Mouse (Mus musculus) activated CD4-positive, CD25-positive, alpha-beta regulatory T cell, adult 4 months (primary cell): ENCODE data around the gene Sult2b1. TPM values are rescaled to one million over a fixed set of nuclear protein-coding genes. Genes with fewer than 3 reads are reported as not detected.
A peak's percentile ranks its signal among the peaks of the same experiment; 100 is the strongest.

Source experiments
- ATAC-seq: one replicate; pipeline ENCODE4 v1.8.0; 2017
- polyA plus RNA-seq, 2 experiments: library from polyadenylated mRNA; unstranded; fragments of 100-300 nt; shearing (Covaris generic); gene quantifications; one replicate each; pipeline ENCODE4 v1.2.1; 2017

Gene Sult2b1
- polyA plus RNA-seq, 2 experiments from 2014 or later: 2.5 to 6.6 TPM

DNA sequence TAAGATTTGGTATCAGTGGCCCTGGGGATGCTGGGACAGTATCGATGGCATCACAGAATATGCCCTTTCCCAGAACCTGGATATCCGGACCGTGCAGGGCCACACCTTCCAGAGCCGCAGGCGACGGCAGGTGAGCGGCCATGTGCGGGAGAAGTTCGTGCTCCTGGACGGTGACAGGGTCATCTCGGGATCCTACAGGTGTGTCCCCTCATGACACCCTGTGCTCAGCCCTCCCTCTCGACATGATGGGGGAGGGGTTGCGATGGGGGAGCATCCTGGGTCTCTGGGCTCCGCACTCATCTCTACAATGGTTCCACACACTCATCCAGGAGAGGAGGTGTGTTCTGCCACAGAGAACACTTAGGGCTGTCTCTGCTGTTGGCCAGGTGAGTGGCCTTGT is 60.7 kb downstream of the Sult2b1 start:
- ATAC-seq: no peak

DNA sequence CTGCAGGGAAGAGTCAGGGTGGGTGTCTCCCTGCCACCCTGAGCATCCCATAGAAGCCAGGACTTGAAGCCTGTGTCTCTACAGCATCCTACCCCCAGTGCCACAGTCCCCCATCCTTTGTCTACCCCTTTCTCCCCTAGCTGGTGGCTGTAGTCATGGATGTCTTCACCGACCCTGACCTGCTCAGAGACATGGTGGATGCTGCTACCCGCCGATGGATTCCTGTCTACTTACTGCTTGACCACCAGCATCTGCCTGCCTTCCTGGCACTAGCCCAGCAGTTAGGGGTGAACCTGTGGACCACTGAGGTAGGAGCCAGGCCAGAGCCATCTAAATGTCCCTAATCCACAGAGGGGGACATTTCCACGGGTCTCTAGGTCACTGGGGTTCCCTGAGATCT is 61.2 kb downstream of the Sult2b1 start:
- no peak for ATAC-seq

DNA sequence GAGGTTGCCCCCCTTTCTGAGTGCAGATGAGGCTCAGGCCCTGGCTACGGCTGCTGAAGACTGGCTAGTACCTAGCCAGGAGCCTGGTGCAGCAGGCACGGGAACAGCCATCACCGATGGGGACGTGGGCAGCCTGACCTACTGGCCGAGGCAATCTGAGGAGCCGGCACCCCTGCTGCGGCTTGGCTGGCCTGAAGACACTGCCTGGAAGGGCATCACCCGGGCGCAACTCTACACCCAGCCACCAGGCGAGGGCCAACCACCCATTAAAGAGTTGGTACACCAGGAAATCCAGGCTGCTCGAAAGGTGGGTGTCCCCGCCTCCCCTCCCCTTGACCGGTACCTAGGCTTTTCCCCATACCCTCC is 62.1 kb downstream of the Sult2b1 start:
- no peak for ATAC-seq

DNA sequence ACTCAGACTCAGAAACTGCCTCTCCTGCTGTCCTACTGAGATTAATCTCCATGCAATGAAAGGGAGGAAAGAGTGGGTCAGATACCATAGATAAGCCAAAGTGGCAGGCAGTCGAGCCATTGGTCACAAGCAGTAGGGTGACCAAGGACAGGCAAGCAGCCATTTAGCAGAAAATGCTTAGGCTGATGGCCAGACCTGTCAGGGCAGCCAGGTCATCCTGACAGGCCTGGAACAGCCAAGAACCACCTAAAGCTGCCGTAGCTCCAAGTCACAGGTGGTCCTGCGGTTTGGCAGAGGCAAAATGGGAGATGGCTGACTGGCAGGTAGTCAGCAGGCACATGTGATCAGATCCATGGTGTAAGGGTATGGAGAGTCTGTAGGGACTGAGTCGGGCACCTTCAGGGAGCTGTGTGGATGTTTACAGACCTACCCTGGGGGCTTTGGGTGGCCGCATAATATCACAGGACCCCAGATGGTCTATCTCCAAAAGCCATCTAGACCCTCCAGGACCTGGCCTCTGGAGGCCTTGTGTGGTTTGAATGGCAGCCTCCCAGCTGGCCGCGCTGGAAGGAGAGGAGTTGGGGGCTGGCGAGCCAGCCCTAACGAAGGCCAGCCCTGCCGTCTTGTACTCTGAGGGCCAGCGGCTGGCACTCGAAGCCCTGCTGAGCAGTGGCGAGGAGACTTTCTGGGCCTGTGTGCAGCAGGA is 62.7 kb downstream of the Sult2b1 start:
- ATAC-seq: no peak

DNA sequence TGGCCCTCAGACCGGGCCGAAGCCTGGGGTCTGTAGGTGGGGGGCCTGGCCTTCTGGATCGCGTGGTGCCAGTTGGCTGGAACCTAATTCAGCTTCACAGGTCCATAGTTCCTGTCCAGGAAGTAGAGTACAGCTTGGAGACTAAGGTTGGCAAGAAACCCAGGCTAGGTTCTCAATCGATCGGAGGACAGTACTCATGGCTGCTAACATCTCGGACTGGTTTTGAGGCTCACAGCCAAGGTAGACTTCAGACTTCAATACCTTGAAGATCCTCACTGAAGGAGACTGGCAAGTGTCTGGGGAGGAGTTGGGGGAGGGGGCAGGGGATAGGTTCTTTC is 63.3 kb downstream of the Sult2b1 start:
- no peak for ATAC-seq

DNA sequence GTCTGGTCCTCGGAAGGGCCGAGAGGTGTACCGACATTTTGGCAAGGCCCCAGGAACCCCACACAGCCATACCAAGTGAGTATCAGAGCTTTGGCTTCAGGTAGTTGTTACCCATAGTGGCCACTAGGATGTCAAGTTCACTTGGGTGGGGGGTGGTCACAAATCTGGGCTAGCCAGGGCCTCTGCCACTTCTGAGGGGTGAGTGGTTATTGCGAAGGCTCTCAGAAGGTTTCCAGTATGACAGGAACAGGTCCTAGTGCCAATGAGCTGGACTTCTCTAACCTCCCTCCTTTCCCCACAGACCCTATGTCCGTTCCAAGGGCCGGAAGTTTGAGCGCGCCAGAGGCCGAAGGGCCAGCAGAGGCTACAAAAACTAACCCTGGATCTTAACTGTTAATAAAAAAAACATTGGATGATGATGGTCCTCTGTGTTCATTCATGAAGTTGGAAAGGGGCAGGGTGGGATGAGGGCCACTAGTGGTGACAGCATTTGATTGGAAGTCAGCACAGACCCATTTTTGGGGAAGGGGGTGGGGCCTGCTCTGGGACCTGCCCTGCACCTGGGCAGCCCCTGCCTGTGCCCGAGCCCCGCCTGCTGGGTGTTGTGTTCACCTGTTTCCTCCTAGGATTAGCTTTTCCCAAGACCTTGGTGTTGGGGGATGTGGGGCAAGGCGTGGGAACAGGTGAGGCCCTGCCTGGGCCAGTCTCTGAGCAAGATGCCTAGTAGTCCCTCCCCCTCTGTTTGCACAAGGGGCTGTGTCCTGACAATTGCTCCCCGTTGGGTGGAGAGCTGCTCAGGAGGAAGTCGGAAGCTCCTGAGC is 63.8 kb downstream of the Sult2b1 start, which contains the start of gene Fam83e:
Gene Fam83e, plus strand, starts transcription at position 800 of the 821 bp plus-strand sequence.
- no peak for ATAC-seq

DNA sequence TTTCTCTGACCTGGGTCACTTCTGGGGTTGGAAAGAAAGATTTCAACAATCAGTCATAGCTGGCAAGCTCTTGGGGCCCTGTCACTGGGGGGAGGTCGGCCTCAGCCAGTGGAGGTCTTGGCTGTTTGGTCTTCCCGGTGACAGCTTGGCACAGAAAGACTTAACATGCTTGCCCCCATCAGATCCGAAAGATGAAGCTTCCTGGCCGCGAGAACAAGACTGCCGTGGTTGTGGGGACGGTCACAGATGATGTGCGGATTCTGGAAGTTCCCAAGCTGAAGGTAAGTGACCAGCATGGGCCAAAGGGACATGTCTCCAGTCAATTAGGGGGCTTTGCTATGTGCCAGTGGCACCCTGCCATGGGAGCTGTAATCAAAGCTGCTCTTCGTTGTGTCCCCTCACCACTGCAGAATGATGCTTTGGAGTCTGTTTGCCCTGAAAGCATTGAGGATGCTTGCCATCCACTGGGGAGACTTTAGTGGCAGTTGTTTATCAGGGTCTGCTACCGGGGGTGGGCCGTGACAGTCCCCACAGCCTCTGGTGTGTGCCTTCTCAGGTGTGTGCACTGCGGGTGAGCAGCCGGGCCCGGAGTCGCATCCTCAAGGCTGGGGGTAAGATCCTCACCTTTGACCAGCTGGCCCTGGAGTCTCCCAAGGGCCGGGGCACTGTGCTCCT is 64.6 kb downstream of the Sult2b1 start:
- ATAC-seq: no peak

DNA sequence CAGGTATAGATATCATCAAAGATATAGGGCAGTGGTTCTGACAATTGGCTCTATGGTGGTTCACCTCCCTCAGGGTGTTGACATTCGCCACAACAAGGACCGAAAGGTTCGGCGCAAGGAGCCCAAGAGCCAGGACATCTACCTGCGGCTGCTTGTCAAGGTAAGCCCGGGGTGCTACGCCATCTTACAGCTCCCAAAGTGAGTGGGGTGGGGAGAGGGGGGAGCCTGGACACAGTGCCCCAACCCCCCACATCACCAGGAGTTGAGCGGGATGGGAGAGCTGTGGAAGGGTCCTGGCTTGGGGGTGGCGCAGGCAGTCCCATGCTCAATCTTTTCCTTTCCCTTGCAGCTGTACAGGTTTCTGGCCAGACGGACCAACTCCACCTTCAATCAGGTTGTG is 65.3 kb downstream of the Sult2b1 start:
- ATAC-seq: no peak

DNA sequence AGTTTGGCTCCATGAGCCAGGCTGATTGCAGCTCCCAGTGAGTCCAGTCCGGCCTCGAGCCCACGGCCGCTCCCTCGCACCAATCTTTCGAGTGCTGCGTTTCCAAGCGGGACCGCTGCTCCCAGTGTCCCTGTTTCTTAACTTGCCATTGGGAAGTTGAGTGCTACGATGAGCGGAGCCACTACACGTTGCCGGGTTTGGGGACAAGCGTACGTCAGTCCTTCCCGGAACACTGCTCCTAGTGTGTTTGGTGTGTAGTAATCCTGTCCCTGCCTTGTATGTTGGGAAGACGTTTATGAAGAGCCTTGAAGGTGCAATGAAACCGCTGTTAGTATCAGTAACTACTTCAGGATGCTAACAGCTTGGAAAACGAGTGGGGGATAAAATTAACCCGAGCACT is 66.1 kb downstream of the Sult2b1 start:
- no peak for ATAC-seq

DNA sequence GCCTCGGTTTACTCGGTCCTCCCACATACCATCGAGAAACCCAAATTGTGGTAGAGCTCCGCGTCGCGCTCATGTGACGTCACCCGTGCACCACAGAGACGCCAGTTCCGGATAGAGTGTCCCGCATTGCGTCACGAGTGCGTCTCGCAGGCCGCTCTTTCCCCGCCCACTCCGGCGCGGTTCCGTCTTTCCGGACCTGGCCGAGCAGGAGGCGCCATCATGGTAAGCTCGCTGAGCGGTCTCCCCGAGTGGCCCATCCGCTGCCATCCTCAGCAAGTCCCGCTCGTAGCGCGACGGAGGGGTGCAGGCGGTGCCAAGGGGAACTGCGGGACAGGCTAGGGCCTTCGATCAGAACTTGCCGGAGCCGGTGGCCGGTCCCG is 66.6 kb downstream of the Sult2b1 start, which contains the start of gene Sphk2:
Gene Sphk2, minus strand, starts transcription at position 85 of the 380 bp plus-strand sequence.
- ATAC-seq: peak; percentile 68

DNA sequence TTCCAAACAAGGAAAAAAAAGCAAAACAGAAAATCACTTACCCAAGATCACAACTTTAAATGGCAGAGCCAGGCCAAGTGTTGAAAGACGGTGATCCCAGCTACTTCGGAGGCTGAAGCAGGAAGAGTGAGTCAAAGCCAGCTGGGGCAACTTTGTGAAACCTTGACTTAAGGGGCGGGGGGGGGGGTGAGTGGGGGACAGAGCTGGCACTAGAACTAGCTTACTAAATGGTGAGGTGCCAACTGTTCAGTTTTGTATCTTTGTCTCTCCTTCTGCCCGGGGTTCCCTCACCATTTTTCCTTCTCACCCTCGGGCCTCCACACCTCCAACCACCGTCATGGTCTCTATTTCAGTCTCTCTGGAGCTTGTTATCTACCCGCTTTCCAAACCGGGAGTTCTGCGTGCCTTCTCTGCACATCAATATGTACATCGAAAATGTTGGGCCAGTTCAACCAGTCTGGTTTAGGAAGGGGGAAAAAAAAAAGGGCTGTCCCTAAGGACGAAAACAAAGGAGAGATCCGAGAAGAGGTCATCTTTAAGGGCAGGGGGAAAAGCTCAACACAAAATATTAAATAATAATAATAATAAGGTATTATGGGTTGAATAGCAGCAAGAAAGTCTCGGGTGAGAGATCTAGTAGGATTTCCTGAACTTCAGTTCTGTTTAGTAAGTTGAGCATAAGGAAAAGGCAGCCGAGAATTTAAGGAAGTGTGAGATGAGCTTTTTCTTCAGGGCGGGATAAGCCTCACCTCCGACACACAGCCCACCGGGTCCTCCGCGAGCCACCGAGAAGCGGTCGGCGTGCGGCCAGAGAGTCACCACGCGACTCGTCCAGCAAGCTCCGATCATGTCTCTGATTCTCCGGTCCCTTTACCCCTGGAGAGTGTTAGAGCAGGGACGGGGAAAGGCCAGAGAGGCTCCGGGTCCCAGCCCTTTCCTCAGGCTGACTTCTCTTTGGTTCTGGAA is 67.2 kb downstream of the Sult2b1 start:
- ATAC-seq: no peak

DNA sequence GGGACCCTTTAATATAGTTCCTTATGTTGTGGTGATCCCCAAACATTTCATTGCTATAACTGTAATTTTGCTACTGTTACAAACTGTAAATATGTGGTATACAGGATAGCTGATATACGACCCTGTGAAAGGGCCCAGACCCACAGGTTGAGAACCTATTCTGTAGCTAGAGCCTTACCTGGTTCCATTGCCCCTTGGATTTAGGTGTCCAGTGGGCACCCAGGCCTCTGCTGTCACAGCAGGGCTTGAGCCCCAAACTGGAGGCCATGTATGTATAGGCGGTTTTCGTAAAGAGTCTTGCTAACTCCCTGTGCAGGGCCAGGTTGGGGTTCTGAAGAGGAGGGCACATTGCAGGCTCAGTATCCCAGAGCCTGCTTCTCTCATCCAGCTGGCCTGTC is 68.0 kb downstream of the Sult2b1 start:
- ATAC-seq: no peak

DNA sequence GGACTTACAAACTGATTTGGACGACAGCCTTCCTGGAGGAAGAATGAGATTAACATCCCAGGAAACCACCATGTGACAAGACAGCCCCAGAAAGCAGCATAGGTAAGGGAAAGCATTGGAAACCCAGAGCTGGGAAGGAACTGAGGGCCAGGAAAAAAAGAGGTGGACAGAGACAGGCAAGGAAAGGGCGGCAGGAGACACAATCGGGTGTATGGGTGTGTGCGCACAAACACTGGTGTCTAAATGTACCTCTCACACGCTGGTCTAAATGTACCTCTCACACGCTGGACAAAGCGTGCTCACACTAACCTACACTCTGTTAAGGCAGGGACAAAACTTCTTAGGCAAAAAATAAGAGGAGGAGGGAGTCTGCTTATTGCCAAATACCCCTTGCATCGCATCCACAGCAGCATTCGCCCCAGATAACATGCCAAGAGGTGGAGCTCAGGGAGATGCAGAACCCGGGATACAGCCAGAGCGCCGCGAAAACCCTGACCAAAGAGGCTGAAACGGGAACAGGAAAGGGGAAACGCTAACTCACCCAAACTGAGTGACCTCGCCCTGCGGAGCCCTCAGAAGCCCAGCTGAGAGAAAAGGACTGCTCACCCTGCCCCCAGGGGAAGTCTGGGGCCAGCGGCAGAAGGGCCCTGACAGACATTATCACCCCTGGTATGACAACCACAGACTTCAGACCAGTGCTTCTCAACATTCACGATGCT is 68.6 kb downstream of the Sult2b1 start:
- no peak for ATAC-seq

DNA sequence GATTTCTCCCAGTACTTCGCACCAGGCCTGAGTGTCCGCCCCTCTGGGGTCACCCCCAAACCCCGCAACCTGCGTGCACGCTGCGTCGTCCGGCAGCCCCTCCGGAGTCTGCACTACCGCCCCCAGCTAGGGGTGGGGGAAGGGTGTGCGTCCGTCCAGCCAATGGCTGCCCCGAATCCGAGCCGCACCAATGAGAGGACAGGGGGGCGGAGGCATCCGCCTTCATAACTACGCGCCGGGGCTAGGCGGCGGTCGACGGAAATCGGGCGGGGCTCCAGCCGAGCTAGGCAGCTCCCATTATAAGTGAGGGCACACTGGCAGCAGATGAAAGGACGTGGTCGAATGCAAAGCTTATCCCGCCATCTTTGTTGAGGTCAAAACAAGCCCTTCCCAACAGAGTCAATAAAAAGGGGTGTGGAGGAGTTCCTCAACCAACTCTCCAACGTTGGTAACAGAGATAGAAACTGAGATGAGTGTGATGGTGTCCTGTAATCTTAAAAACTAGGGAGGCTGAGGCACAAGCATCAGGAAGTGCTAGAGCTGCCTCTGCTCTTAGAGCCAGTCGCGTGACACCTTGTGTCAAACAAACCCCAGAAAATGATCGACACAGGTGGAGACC is 69.3 kb downstream of the Sult2b1 start, which contains the start of gene Rpl18:
Gene Rpl18, plus strand, starts transcription at position 368 of the 619 bp plus-strand sequence.
- peak; percentile 89 for ATAC-seq

DNA sequence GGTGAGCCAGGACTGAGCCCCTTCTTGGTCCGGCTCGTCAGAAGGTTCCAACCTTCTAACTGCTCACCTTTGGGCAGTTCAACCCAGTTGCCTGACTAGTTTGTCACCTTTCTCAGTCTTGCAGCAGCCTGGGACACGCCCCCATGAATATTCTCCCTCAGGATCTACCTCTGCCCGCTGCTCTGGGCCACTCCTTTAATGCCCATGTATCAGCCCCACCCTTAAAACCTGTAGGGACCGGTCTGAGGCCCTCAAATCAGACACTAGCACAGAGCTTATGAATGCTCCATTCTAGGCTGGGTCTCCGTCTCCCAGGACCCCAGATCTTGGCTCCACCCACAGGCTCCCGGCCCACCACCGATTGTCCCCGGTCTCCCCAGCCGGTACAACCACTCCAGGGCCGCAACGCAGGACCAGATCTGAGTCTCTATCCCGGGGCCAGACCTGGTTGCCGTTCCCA is 69.8 kb downstream of the Sult2b1 start:
- peak; percentile 3 for ATAC-seq

DNA sequence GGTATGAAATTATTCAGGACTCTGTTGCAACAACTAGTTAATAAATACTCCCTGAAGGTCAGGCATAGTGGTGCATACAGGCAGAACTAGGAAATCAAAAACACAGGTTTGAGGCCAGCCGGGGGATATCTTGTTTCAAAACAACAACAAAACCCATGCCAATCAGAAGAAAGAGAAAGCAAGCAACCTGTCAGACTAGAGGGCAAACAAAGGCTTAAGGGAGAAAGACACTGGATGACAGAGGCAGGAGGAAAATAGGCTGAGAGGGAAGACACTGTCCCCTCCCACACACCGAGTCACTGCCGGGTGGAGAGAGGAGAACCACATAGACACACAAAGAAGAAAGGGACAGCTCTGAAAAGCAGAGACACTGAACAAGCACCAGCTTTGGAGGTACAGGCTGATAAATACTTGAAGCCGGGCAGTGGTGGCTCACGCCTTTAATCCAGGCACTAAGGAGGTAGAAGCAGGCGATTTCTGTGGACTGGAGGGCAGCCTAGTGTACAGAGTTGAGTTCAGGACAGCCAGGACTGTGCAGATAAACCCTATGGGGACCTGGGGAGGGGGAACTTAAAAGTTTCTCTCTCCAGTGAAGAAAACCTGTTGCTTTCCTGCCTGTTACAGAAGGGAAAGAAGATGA is 70.5 kb downstream of the Sult2b1 start:
- ATAC-seq: no peak

DNA sequence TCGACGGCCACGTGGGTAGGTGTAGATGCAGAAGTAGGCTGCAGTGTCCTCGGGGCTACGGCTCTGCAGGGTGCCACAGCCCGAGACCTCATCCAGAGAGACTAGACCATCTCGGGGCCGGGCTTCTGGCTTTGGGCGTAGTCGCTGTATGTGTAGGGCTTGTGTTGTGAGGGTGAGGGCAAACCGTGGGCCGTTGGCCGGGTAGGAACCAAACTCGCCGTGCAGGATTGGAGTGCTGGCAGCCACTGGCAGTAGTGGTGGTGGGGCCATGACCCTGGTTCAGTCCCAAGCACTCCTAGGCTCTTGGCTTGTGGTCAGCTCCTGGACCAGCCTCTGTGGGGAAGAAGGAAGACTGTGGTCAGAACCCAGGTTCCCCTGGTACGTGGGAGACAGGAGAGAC is 71.1 kb downstream of the Sult2b1 start:
- ATAC-seq: no peak

DNA sequence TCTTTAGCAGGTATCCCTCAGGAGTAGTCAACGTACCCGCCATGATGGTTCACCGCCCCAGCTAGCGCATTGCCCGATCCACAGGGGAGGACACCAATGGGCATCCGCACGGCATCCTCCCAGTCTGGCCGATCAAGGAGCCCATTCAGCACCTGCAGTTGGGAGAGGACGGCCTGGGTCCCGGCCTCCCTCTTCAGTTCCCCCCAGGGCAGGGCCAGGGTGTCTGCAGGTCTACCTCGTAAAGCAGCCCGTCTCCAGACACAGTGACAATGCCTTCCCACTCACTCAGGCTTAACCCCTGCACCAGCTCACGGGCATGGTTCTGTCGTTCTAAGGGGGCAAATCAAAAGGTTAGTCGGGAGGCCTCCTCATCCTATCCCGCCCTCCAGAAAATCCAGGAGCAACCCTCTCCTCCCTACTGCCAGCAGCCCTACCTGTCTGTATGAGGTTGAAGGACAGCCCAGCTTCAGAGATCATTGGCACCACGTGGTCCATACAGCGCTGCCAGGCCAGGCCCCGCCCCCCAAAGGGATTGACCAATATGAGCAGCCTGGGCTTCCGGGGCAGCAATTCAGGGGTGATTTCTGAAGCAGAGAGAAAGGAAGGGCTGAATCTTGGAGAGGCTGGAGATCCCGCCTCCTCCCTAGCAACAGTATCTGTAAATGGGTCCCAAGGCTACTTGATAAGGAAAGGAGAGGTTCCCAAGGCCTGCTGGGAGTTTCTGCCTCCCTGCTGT is 72.3 kb downstream of the Sult2b1 start:
- ATAC-seq: no peak

DNA sequence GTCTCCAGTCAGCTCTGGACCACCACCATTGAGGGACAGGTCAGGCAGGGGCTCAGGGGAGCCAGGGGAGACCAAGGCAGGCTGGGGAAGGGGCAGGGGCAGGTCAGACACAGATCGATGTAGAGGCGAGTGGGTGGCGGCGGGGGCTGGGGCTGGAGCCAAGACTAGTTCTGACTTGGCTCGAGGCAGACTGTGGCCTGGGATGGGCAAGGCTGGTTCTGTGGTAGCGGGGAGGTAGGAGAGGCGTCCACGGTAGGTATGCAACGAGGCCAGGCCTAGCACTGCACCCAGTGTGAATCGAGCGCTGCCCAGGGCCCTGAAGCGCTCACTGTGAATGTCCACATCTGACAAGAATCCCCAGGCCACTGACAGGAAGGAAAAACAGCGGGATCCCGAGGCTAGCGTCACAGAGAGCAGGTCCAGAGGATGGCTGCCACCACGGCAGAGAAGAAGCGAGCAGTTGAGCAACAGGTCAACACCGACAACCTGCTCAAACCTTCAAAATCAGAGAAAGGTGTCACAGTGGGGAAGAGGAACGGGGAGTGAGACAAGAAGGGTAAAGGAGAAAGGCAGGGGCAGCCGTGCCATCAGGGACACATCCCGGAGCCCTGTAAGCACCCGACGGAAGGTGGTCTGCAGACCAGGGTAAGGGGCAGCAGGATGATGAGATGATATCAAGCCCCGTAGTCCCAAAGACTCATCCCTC is 73.0 kb downstream of the Sult2b1 start:
- ATAC-seq: no peak
